Mouse (Mus musculus) lung, embryonic 14.5 days (tissue): ENCODE measurements around the gene Fam118b. TPM values are rescaled to one million over a fixed set of nuclear protein-coding genes. Genes with fewer than 3 reads are reported as not detected.
A peak's percentile ranks its signal among the peaks of the same experiment; 100 is the strongest.

Source experiments
- ATAC-seq: fragments of 200-750 bp; cut with Nextera tagmentation; 2 replicates; pipeline ENCODE4 v1.8.0; 2017; ENCODE audit warnings: mild to moderate bottlenecking, moderate TSS enrichment, moderate library complexity; ENCODE audit not compliant: insufficient read depth
- DNase-seq: peaks from one replicate; pipeline ENCODE4 v3.0.0-alpha.2; 2015
- H3K27ac ChIP-seq: fragments of 300-500 bp; sonication (generic); 2 replicates; pipeline ENCODE4 v1.5.1; 2014; ENCODE audit warnings: low read depth, mild to moderate bottlenecking, moderate library complexity
- H3K27me3 ChIP-seq: fragments of 300-500 bp; sonication (generic); 2 replicates; pipeline ENCODE4 v1.6.1; 2014; ENCODE audit warnings: low read length, control low read depth; ENCODE audit not compliant: insufficient read depth
- H3K36me3 ChIP-seq: fragments of 300-500 bp; sonication (generic); 2 replicates; pipeline ENCODE4 v1.6.1; 2014; ENCODE audit warnings: control low read depth; ENCODE audit not compliant: insufficient read depth
- H3K4me1 ChIP-seq: fragments of 300-500 bp; sonication (generic); 2 replicates; pipeline ENCODE4 v1.6.1; 2014; ENCODE audit warnings: antibody characterized with exemption, control low read depth; ENCODE audit not compliant: insufficient read depth
- H3K4me2 ChIP-seq: fragments of 300-500 bp; sonication (generic); 2 replicates; pipeline ENCODE4 v1.6.1; 2014; ENCODE audit warnings: mild to moderate bottlenecking
- H3K4me3 ChIP-seq: fragments of 300-500 bp; sonication (generic); 2 replicates; pipeline ENCODE4 v1.5.1; 2014; ENCODE audit warnings: low read depth, low read length
- H3K9ac ChIP-seq: fragments of 300-500 bp; sonication (generic); 2 replicates; pipeline ENCODE4 v1.6.1; 2014
- H3K9me3 ChIP-seq: fragments of 300-500 bp; sonication (generic); 2 replicates; pipeline ENCODE4 v1.6.1; 2016; ENCODE audit warnings: low read depth, low read length, control low read depth
- CTCF ChIP-seq: IDR thresholded peaks from 2 replicates; pipeline ENCODE4 v1.5.1; 2016; ENCODE audit warnings: antibody characterized with exemption, low read depth
- WGBS: fragments of 180-500 bp; shearing (Covaris S2); extraction: QIAGEN DNeasy Blood & Tissue Kit; methylation state at CpG from one replicate; pipeline ENCODE4 v1.1.7; 2014; 5-methylcytosine and 5-hydroxymethylcytosine counted together
- polyA plus RNA-seq: library from polyadenylated mRNA; unstranded; fragments of >200 nt; fragmentation: Nextera tagmentation; extraction: Ambion mirVana; gene quantifications from 2 replicates; pipeline ENCODE4 v1.2.1, GENCODE M21; 2014

Gene Fam118b
- polyA plus RNA-seq, 1 experiment from 2014 or later, result 40.4 TPM

GRCm38 (mm10) chr9:35264509-35264908, 3.1 kb downstream of the Fam118b start:
- no peak overlapping the region for H3K4me3 ChIP-seq
- H3K27ac ChIP-seq, result no peak overlapping the region
- WGBS, result 49% methylated on average over 3 of the region's 3 CpGs
- H3K4me2 ChIP-seq, result no peak overlapping the region
- no peaks in the 10 kb centered on the region for H3K9me3 ChIP-seq
- no peak for DNase-seq
- ATAC-seq, result no peak
- no peaks in the 10 kb centered on the region for H3K36me3 ChIP-seq
- no peaks in the 10 kb centered on the region; the same call in 1 of the 2 replicates for H3K4me1 ChIP-seq
- TF ChIP-seq CTCF, result no peak
- H3K9ac ChIP-seq, result no peak overlapping the region
- H3K27me3 ChIP-seq, result no peaks in the 10 kb centered on the region

GRCm38 (mm10) chr9:35263431-35263830, 4.2 kb downstream of the Fam118b start:
- H3K4me2 ChIP-seq, result no peak overlapping the region
- 88% methylated on average over 2 of the region's 2 CpGs for WGBS
- TF ChIP-seq CTCF, result no peak
- H3K9me3 ChIP-seq, result no peaks in the 10 kb centered on the region
- no peak for DNase-seq
- no peak overlapping the region for H3K9ac ChIP-seq
- ATAC-seq, result no peak
- no peak overlapping the region for H3K4me3 ChIP-seq
- H3K27ac ChIP-seq, result no peak overlapping the region
- no peaks in the 10 kb centered on the region for H3K36me3 ChIP-seq
- no peaks in the 10 kb centered on the region for H3K27me3 ChIP-seq
- H3K4me1 ChIP-seq, result no peaks in the 10 kb centered on the region; the same call in 1 of the 2 replicates

- Histone ChIP-seq H3K9me3 (no peaks in the 10 kb centered on the region), H3K27me3 (no peaks in the 10 kb centered on the region), H3K9ac (no peak overlapping the region), H3K36me3 (no peaks in the 10 kb centered on the region), H3K4me1 (no peaks in the 10 kb centered on the region; the same call in 1 of the 2 replicates), H3K4me3 (no peak overlapping the region), H3K27ac (no peak overlapping the region), H3K4me2 (no peak overlapping the region)
- WGBS, result 75% methylated on average over 4 of the region's 4 CpGs
- no peak for ATAC-seq
- no peak for DNase-seq
- no peak for TF ChIP-seq CTCF
Measured at GRCm38 (mm10) chr9:35262418-35262817, 5.2 kb downstream of the Fam118b start.

- no peaks in the 10 kb centered on the region for H3K36me3 ChIP-seq
- no peak overlapping the region for H3K4me2 ChIP-seq
- no peak overlapping the region for H3K27ac ChIP-seq
- no peaks in the 10 kb centered on the region for H3K27me3 ChIP-seq
- H3K9me3 ChIP-seq, result no peaks in the 10 kb centered on the region
- no peak overlapping the region for H3K9ac ChIP-seq
- no peak overlapping the region for H3K4me3 ChIP-seq
- ATAC-seq (no peak), DNase-seq (no peak)
- no peak for TF ChIP-seq CTCF
- H3K4me1 ChIP-seq, result no peaks in the 10 kb centered on the region
- WGBS, result 84% methylated on average over 7 of the region's 7 CpGs
Measured at GRCm38 (mm10) chr9:35257365-35257764, 10.2 kb downstream of the Fam118b start.

GRCm38 (mm10) chr9:35249476-35249875, 18.1 kb downstream of the Fam118b start:
- DNase-seq (peak; percentile 71), ATAC-seq (peak; percentile 38; the same call in 1 of the 2 replicates)
- H3K27ac ChIP-seq, result no peak overlapping the region
- no peaks in the 10 kb centered on the region for H3K9me3 ChIP-seq
- 0 out of 2 replicates have a peak, but pooled peaks cover 4% of the 10 kb centered on the region for H3K36me3 ChIP-seq
- H3K4me2 ChIP-seq, result no peak overlapping the region
- H3K27me3 ChIP-seq, result no peaks in the 10 kb centered on the region
- no peak overlapping the region for H3K4me3 ChIP-seq
- H3K9ac ChIP-seq, result no peak overlapping the region
- no peaks in the 10 kb centered on the region for H3K4me1 ChIP-seq
- no peak for TF ChIP-seq CTCF

GRCm38 (mm10) chr9:35247405-35247804, 20.2 kb downstream of the Fam118b start:
- H3K4me2 ChIP-seq, result no peak overlapping the region
- H3K4me3 ChIP-seq, result no peak overlapping the region
- no peaks in the 10 kb centered on the region for H3K9me3 ChIP-seq
- H3K4me1 ChIP-seq, result no peaks in the 10 kb centered on the region
- ATAC-seq, result no peak
- no peak for TF ChIP-seq CTCF
- 0 out of 2 replicates have a peak, but pooled peaks cover 4% of the 10 kb centered on the region for H3K36me3 ChIP-seq
- 94% methylated on average over 2 of the region's 2 CpGs for WGBS
- H3K27ac ChIP-seq, result no peak overlapping the region
- H3K27me3 ChIP-seq, result no peaks in the 10 kb centered on the region
- no peak overlapping the region for H3K9ac ChIP-seq
- no peak for DNase-seq

- Histone ChIP-seq H3K4me3 (no peak overlapping the region), H3K9ac (no peak overlapping the region), H3K4me1 (no peaks in the 10 kb centered on the region), H3K27me3 (no peaks in the 10 kb centered on the region), H3K27ac (no peak overlapping the region), H3K36me3 (no peaks in the 10 kb centered on the region), H3K9me3 (no peaks in the 10 kb centered on the region), H3K4me2 (no peak overlapping the region)
- 71% methylated on average over 1 of the region's 1 CpGs for WGBS
- DNase-seq, result no peak
- TF ChIP-seq CTCF, result 0 out of 2 replicates have a peak, but pooled peaks have one; percentile 4
- ATAC-seq, result no peak
Measured at GRCm38 (mm10) chr9:35239734-35240133, 27.9 kb downstream of the Fam118b start.
